Mouse (Mus musculus): ENCODE data around the gene Zfp622.

- TF ChIP-seq CTCF (IDR thresholded peaks at IDR 0.05; ENCODE audit: control insufficient read depth, insufficient read depth, insufficient read length) (no peak), USF1 (IDR thresholded peaks at IDR 0.05; ENCODE audit: low read depth) (no peak), MYOG (IDR thresholded peaks at IDR 0.05; ENCODE audit: control insufficient read depth, extremely low read depth, insufficient read length) (no peak)
Measured at GRCm38 (mm10) chr15:25984734-25985492, 747 bp downstream of the Zfp622 start.
